Mouse (Mus musculus) lung, postnatal 0 days (tissue): Measurements from ENCODE around the gene Nipbl. TPM values are rescaled to one million over a fixed set of nuclear protein-coding genes. Genes with fewer than 3 reads are reported as not detected.

Source experiments
- ATAC-seq: fragments of 200-750 bp; cut with Nextera tagmentation; 2 replicates; pipeline ENCODE4 v1.8.0; 2017; ENCODE audit warnings: moderate library complexity
- DNase-seq: peaks from one replicate; pipeline ENCODE4 v3.0.0-alpha.2; 2016; ENCODE audit warnings: low spot score
- H3K27ac ChIP-seq: fragments of 300-500 bp; sonication (generic); 2 replicates; pipeline ENCODE4 v1.5.1; 2014; ENCODE audit warnings: antibody characterized with exemption, mild to moderate bottlenecking, low read length, mixed read lengths
- H3K27me3 ChIP-seq: fragments of 300-500 bp; sonication (generic); replicated peaks from 2 replicates; pipeline ENCODE4 v1.6.1; 2014; ENCODE audit warnings: low read length, mixed read lengths; ENCODE audit not compliant: insufficient read depth
- H3K36me3 ChIP-seq: fragments of 300-500 bp; sonication (generic); 2 replicates; pipeline ENCODE4 v1.6.1; 2014; ENCODE audit warnings: low read length, mixed read lengths; ENCODE audit not compliant: insufficient read depth
- H3K4me1 ChIP-seq: fragments of 300-500 bp; sonication (generic); 2 replicates; pipeline ENCODE4 v1.6.1; 2014; ENCODE audit warnings: antibody characterized with exemption, low read depth, low read length, mixed read lengths; ENCODE audit not compliant: insufficient read depth
- H3K4me2 ChIP-seq: fragments of 300-500 bp; sonication (generic); replicated peaks from 2 replicates; pipeline ENCODE4 v1.6.1; 2014; ENCODE audit warnings: low read depth, mild to moderate bottlenecking, low read length, moderate library complexity, mixed read lengths
- H3K4me3 ChIP-seq: fragments of 300-500 bp; sonication (generic); 2 replicates; pipeline ENCODE4 v1.5.1; 2014; ENCODE audit warnings: low read depth, low read length
- H3K9ac ChIP-seq: fragments of 300-500 bp; sonication (generic); replicated peaks from 2 replicates; pipeline ENCODE4 v1.6.1; 2014; ENCODE audit warnings: low read depth, mild to moderate bottlenecking
- H3K9me3 ChIP-seq: fragments of 300-500 bp; sonication (generic); 2 replicates; pipeline ENCODE4 v1.6.1; 2016; ENCODE audit warnings: low read length, mixed read lengths
- CTCF ChIP-seq: IDR thresholded peaks from 2 replicates; pipeline ENCODE4 v1.5.1; 2016; ENCODE audit warnings: antibody characterized with exemption, mild to moderate bottlenecking
- EP300 ChIP-seq: IDR thresholded peaks from 2 replicates; pipeline ENCODE4 v1.6.1; 2016; ENCODE audit warnings: antibody characterized with exemption, mild to moderate bottlenecking, control low read depth
- WGBS: fragments of 180-500 bp; shearing (Covaris S2); extraction: QIAGEN DNeasy Blood & Tissue Kit; methylation state at CpG from one replicate; pipeline ENCODE4 v1.1.7; 2014; 5-methylcytosine and 5-hydroxymethylcytosine counted together
- polyA plus RNA-seq: library from polyadenylated mRNA; unstranded; fragments of >200 nt; fragmentation: Nextera tagmentation; extraction: Ambion mirVana; gene quantifications from 2 replicates; pipeline ENCODE4 v1.2.1, GENCODE M21; 2015

Nipbl gene
- polyA plus RNA-seq, 1 experiment from 2014 or later = 15.1 TPM

DNA sequence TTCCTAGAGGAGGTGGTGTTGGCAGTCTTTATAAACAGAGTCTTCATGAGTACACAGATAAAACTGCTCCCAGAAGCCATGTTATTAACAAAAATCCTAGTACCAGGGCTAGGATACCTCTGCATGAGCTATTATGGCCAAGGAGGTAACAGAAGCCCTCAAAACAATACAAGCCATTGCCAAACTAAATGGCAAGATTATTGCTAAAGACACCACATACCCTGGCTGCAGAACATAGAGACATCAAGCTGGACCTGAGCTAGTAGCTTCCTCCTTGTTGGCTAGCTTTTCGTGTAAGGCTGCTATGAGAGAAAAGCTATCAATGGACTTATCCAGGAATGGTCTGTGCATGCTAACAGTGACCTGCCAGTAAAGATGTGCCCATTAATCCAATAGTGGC is 32.4 kb downstream of the Nipbl start:
- H3K27ac ChIP-seq = no peak overlapping the region
- H3K36me3 ChIP-seq = no peaks in the 10 kb centered on the region
- H3K4me2 ChIP-seq = no peak overlapping the region
- H3K4me1 ChIP-seq = no peaks in the 10 kb centered on the region
- 79% methylated on average over 1 of the region's 1 CpGs for WGBS
- TF ChIP-seq EP300 (no peak), CTCF (no peak)
- ATAC-seq = no peak
- no peak for DNase-seq
- H3K4me3 ChIP-seq = no peak overlapping the region
- H3K9me3 ChIP-seq = no peaks in the 10 kb centered on the region
- H3K9ac ChIP-seq = no peak overlapping the region
- no peaks in the 10 kb centered on the region for H3K27me3 ChIP-seq

- TF ChIP-seq CTCF = no peak
- no peak for TF ChIP-seq EP300
Measured at GRCm38 (mm10) chr15:8411168-8411837, 33.0 kb downstream of the Nipbl start.

DNA sequence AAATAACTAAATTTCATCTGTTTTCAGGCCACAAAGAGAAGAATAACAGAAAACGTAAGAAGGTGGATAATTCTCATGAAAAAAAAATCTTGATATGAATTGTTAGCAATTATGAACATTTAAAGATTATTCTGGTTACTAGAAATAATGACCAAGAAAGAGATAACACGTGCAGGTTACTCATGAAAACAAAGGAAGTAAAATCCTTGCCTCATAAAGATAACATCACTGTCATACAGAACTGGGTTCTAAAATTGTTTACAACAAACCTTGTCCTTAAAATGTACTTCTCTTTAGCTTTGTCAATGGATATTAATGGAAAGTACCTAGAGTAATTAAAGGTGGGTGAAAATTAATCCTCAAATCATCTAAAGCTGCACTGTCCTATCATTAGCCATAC is 37.2 kb downstream of the Nipbl start:
- H3K36me3 ChIP-seq = no peaks in the 10 kb centered on the region
- H3K4me2 ChIP-seq = no peak overlapping the region
- no peak for ATAC-seq
- H3K4me3 ChIP-seq = no peak overlapping the region
- DNase-seq = no peak
- no peaks in the 10 kb centered on the region for H3K4me1 ChIP-seq
- no peak overlapping the region for H3K27ac ChIP-seq
- H3K27me3 ChIP-seq = no peaks in the 10 kb centered on the region
- H3K9me3 ChIP-seq = no peaks in the 10 kb centered on the region
- H3K9ac ChIP-seq = no peak overlapping the region
- TF ChIP-seq EP300 (no peak), CTCF (no peak)
- WGBS = 68% methylated on average over 2 of the region's 2 CpGs

More at GRCm38 (mm10) chr15:8411168-8411837, 33.0 kb downstream of the Nipbl start:
- H3K27ac ChIP-seq = no peak overlapping the region
- no peak overlapping the region for H3K4me2 ChIP-seq
- WGBS = 58% methylated on average over 1 of the region's 1 CpGs
- H3K27me3 ChIP-seq = no peaks in the 10 kb centered on the region
- no peaks in the 10 kb centered on the region for H3K4me1 ChIP-seq
- DNase-seq (no peak), ATAC-seq (no peak)
- no peaks in the 10 kb centered on the region for H3K9me3 ChIP-seq
- no peak overlapping the region for H3K4me3 ChIP-seq
- no peak overlapping the region for H3K9ac ChIP-seq
- H3K36me3 ChIP-seq = no peaks in the 10 kb centered on the region

DNA sequence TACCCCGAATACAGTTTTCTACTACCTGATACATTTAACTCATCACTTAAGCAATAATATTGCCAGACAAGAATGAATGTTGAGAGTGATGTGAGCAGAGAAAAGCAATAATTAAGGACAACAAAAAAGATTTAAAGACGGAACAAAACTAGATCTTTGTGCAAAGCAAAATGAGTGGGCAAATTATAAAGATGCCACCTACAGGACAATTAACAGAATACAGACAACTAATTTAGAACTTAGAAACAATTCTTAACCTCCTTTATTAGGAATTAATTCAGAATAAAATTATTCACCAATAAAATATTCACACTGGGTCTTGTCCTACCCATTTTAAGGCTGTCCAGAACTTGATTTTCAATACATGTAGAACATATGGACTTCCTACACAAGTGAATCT is 38.0 kb downstream of the Nipbl start:
- Histone ChIP-seq H3K4me1 (no peaks in the 10 kb centered on the region), H3K9me3 (no peaks in the 10 kb centered on the region), H3K4me2 (no peak overlapping the region), H3K9ac (no peak overlapping the region), H3K27me3 (no peaks in the 10 kb centered on the region), H3K27ac (no peak overlapping the region), H3K36me3 (no peaks in the 10 kb centered on the region), H3K4me3 (no peak overlapping the region)
- DNase-seq = no peak
- TF ChIP-seq CTCF (peak; percentile 25), EP300 (no peak)
- 88% methylated on average over 2 of the region's 2 CpGs for WGBS
- ATAC-seq = no peak

GRCm38 (mm10) chr15:8402591-8402990 is 41.7 kb downstream of the Nipbl start:
- Histone ChIP-seq H3K4me1 (no peaks in the 10 kb centered on the region), H3K27me3 (no peaks in the 10 kb centered on the region), H3K36me3 (no peaks in the 10 kb centered on the region), H3K4me3 (no peak overlapping the region), H3K27ac (no peak overlapping the region), H3K9me3 (no peaks in the 10 kb centered on the region), H3K4me2 (no peak overlapping the region), H3K9ac (no peak overlapping the region)
- WGBS = 90% methylated on average over 2 of the region's 2 CpGs
- no peak for ATAC-seq
- no peak for DNase-seq
- no peak for TF ChIP-seq CTCF
- TF ChIP-seq EP300 = no peak

DNA sequence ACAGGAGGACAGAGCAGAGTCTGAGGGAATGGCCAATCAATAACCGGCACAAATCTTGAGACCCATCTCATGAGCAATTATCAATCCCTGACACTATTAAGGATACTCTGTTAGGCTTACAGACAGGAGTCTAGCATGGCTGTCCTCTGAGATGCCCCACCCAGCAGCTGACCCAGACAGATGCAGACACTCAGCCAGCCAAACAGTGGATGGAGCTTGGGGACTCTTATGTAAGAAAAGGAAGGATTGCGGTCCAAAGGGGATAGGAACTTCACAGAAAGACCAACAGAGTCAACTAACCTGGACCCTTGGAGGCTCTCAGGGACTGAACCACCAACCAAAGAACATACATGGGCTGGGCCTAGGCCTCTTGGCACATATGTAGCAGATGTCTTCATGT is 42.7 kb downstream of the Nipbl start:
- TF ChIP-seq EP300 = no peak
- no peak for TF ChIP-seq CTCF
- Histone ChIP-seq H3K27ac (no peak overlapping the region), H3K9me3 (no peaks in the 10 kb centered on the region), H3K4me2 (no peak overlapping the region), H3K36me3 (no peaks in the 10 kb centered on the region), H3K27me3 (no peaks in the 10 kb centered on the region), H3K9ac (no peak overlapping the region), H3K4me1 (no peaks in the 10 kb centered on the region), H3K4me3 (no peak overlapping the region)
- ATAC-seq = no peak
- DNase-seq = no peak
- WGBS = 91% methylated on average over 2 of the region's 2 CpGs
